Mouse (Mus musculus) cerebellum, adult 2 months (tissue): ENCODE measurements at regions not wholly inside any gene's neighbourhood (a gene's known extent, or its start where the extent isn't known, plus 50 kb on each side); places are given as distances from the start of the nearest gene placed in this dataset.

ENCODE experiments used
- CTCF ChIP-seq: fragments of 200-500 bp; IDR thresholded peaks from 2 replicates; pipeline ENCODE4 v1.5.1; 2011; ENCODE audit warnings: low read depth, mild to moderate bottlenecking, control low read depth, low read length, moderate library complexity, borderline replicate concordance; ENCODE audit not compliant: insufficient read depth
- POLR2A ChIP-seq: fragments of 200-500 bp; IDR thresholded peaks from 2 replicates; pipeline ENCODE4 v1.6.1; 2011; ENCODE audit warnings: low read length, control low read depth, borderline replicate concordance; ENCODE audit not compliant: insufficient read depth

GRCm38 (mm10) chr4:142545187-142545586 is 306.0 kb upstream of the Kazn start:
- no peak for TF ChIP-seq POLR2A
- no peak for TF ChIP-seq CTCF
